Mouse (Mus musculus) brain, embryonic 14.5 days (tissue): Measurements from ENCODE around the gene Cdh12.

ENCODE experiments used
- CTCF ChIP-seq: fragments of 200-500 bp; IDR thresholded peaks from 2 replicates; pipeline ENCODE4 v1.5.1; 2012; ENCODE audit warnings: inconsistent platforms, mild to moderate bottlenecking, moderate library complexity, borderline replicate concordance; ENCODE audit not compliant: insufficient read depth, insufficient read length; ENCODE audit errors: extremely low read depth
- POLR2A ChIP-seq: fragments of 200-500 bp; IDR thresholded peaks from 2 replicates; pipeline ENCODE4 v1.6.1; 2012; ENCODE audit warnings: mild to moderate bottlenecking, inconsistent platforms, borderline replicate concordance; ENCODE audit not compliant: poor library complexity, insufficient read depth, insufficient read length, severe bottlenecking; ENCODE audit errors: extremely low read depth

DNA sequence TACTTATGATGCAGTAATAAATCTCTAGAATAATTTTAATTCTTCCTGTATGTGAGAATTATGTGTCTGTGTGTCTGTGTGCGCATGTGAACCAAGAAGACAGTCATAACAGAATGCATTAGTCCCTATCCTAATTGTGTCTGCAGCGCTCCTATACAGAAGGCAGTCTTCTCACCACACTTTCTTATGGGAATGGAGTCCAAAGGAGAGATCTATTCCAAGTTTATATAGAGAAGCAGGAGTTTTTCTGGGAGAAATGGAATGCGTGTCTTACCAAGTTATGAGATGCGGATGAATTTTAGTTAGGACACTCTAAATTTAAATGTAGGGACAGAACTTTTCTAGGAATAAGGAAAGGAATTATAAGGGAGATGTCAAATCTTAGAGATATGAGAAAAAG, 101.9 kb downstream of the Cdh12 start:
- no peak for TF ChIP-seq POLR2A
- no peak for TF ChIP-seq CTCF
